Mouse (Mus musculus): Measurements from ENCODE around the gene Nkx2-1. TPM values are rescaled to one million over a fixed set of nuclear protein-coding genes. Genes with fewer than 3 reads are reported as not detected.

The Nkx2-1 gene
- polyA plus RNA-seq, 1 experiment from 2014 or later, result not detected

DNA sequence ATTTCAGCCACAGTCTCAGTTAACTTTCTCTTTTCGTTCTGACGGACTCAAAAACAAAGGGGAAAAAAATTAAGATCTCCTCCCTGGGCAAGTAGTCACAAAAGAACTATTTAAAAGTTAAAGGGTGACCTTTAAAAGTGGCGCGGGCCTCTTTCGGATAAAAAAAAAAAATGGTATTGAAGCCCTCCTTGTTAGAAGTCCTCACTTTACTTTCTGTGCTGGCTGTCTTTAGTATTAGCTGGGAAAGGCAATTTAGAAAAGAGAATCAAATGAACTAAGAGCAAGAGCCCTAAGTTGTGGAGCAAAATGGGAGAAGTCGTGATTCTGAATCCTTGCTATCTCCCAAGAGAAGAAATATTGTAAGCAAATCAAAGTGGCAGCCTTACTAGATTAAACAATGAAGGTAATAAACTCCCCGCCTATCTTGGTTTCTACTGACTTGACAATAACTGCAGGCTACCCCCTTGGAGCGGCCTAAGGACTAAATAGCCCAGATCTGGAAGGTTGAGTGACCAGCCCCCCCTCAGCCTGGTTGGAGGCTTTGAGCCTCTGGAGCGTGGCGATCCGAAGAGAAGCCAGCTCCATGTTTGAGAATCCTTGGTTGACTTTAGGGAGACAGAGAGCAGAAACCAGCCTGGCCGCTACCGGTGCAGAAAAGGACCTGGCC, 17.5 kb downstream of the Nkx2-1 start:
- H3K27ac ChIP-seq (ENCODE audit: low read depth, low read length), result no peak overlapping the region

DNA sequence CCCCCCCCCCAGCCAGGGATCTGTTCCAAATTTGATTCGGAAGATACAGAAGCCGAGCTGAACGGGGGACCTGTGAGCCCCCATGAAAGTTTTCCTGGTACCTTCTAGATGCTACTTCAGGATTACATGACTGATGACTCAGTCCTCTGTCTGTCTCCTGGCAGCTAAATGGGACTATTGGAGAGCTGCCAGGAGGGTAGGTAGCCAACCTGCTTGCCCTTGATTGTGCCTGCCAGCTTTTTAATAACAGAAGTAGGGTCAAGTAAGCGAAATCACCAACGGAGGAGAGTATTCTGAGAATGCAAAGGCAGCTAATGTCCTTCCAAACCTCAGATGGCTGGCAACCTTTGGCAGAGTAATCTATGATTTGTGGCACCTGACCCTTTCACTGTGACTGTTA, 18.5 kb downstream of the Nkx2-1 start:
- peaks cover 72% of the 10 kb centered on the region for H3K27me3 ChIP-seq (replicated peaks; ENCODE audit: control insufficient read depth, insufficient read depth, low read length)
- H3K9ac ChIP-seq (ENCODE audit: low read depth, low read length), result no peak overlapping the region
- no peaks in the 10 kb centered on the region for H3K4me1 ChIP-seq (ENCODE audit: control insufficient read depth, insufficient read depth, low read depth, low read length)
- no peak overlapping the region for H3K4me2 ChIP-seq (ENCODE audit: low read length)
- no peak overlapping the region for H3K4me3 ChIP-seq (ENCODE audit: low read length)
- no peak overlapping the region for H3K27ac ChIP-seq (ENCODE audit: low read depth, low read length)
- WGBS, result 65% methylated on average over 5 of the region's 5 CpGs
- no peaks in the 10 kb centered on the region for H3K36me3 ChIP-seq (ENCODE audit: control insufficient read depth, insufficient read depth, low read length)
- no peaks in the 10 kb centered on the region for H3K9me3 ChIP-seq (ENCODE audit: control insufficient read depth, low read length)
- ATAC-seq, result no peak

More for the DNA sequence above, 17.5 kb downstream of the Nkx2-1 start:
- Histone ChIP-seq H3K27me3 (replicated peaks; ENCODE audit: control insufficient read depth, insufficient read depth, low read length) (peaks cover 72% of the 10 kb centered on the region), H3K9ac (ENCODE audit: low read depth, low read length) (no peak overlapping the region), H3K36me3 (ENCODE audit: control insufficient read depth, insufficient read depth, low read length) (no peaks in the 10 kb centered on the region), H3K4me3 (ENCODE audit: low read length) (no peak overlapping the region), H3K4me1 (ENCODE audit: control insufficient read depth, insufficient read depth, low read depth, low read length) (no peaks in the 10 kb centered on the region), H3K9me3 (ENCODE audit: control insufficient read depth, low read length) (no peaks in the 10 kb centered on the region), H3K4me2 (ENCODE audit: low read length) (no peak overlapping the region)
- 17% methylated on average over 13 of the region's 13 CpGs for WGBS
- ATAC-seq, result no peak

DNA sequence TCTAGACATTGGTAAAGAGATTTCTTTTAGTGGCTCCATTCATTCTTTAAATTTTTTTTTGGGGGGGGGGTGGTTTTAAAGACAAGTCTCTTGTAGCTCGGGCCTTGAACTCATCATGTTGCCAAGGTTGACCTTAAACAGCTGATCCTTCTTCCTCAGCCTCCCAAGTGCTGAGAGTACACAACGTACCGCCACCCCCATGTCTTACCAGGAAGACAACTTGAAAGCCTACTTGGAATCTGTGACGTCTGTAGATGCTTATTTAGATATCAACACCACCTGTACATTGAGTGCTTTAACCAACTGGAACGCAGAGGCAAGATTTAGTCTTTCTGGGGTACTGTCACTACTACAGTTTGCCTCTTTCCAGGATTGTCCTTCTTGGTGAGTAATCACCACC, 21.9 kb downstream of the Nkx2-1 start:
- Histone ChIP-seq H3K9me3 (ENCODE audit: control insufficient read depth, low read length) (no peaks in the 10 kb centered on the region), H3K27ac (ENCODE audit: low read depth, low read length) (no peak overlapping the region), H3K9ac (ENCODE audit: low read depth, low read length) (no peak overlapping the region), H3K27me3 (replicated peaks; ENCODE audit: control insufficient read depth, insufficient read depth, low read length) (peaks cover 70% of the 10 kb centered on the region), H3K36me3 (ENCODE audit: control insufficient read depth, insufficient read depth, low read length) (no peaks in the 10 kb centered on the region), H3K4me1 (ENCODE audit: control insufficient read depth, insufficient read depth, low read depth, low read length) (no peaks in the 10 kb centered on the region), H3K4me2 (ENCODE audit: low read length) (no peak overlapping the region), H3K4me3 (ENCODE audit: low read length) (no peak overlapping the region)
- ATAC-seq, result no peak
- WGBS, result 87% methylated on average over 5 of the region's 5 CpGs

DNA sequence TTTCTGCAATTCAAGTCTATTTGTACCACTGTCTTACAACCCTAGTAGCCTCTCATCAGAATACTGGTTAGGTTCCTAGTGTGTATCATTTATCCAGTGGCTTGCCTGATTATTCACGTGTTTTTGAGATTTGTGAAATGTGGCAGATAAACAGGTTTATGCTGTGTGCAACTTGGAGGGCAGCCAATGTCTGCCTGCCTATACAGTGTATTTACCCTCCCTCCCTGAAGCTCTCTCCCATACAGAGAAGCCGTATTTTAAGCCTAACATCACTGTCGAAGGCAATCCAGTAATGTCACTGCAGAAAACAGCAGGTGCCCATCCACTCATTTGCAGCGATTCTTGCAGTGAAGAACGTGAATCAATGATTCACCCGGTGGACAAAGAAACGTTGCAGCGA, 28.3 kb downstream of the Nkx2-1 start:
- H3K4me3 ChIP-seq (ENCODE audit: low read length), result no peak overlapping the region
- no peak overlapping the region for H3K4me2 ChIP-seq (ENCODE audit: low read length)
- 37% methylated on average over 8 of the region's 8 CpGs for WGBS
- H3K9ac ChIP-seq (ENCODE audit: low read depth, low read length), result no peak overlapping the region
- H3K36me3 ChIP-seq (ENCODE audit: control insufficient read depth, insufficient read depth, low read length), result no peaks in the 10 kb centered on the region
- no peak overlapping the region for H3K27ac ChIP-seq (ENCODE audit: low read depth, low read length)
- H3K4me1 ChIP-seq (ENCODE audit: control insufficient read depth, insufficient read depth, low read depth, low read length), result no peaks in the 10 kb centered on the region
- H3K27me3 ChIP-seq (replicated peaks; ENCODE audit: control insufficient read depth, insufficient read depth, low read length), result peaks cover 51% of the 10 kb centered on the region
- H3K9me3 ChIP-seq (ENCODE audit: control insufficient read depth, low read length), result no peaks in the 10 kb centered on the region
- no peak for ATAC-seq

DNA sequence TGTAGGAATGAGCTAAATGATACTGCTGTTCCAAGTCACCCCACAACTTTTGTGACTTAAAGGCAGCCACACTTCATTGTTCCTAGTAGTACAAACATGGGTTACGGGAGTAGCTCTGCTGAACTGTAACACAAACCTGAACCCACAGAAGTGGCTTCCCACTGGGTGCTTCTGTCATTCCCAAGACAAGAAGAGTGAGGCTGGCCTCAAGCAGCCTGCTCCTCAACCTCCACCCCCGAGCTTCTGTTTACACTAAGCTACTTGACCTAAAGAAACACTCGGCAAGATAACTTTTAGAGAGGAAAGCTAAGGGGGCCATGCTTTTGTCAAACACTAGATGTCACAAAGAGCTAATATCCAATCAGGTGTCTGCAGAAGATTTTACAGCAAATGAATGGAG, 49.7 kb downstream of the Nkx2-1 start:
- Histone ChIP-seq H3K4me2 (ENCODE audit: low read length) (no peak overlapping the region), H3K27me3 (replicated peaks; ENCODE audit: control insufficient read depth, insufficient read depth, low read length) (peaks cover 24% of the 10 kb centered on the region), H3K27ac (ENCODE audit: low read depth, low read length) (no peak overlapping the region), H3K9me3 (ENCODE audit: control insufficient read depth, low read length) (no peaks in the 10 kb centered on the region), H3K4me1 (ENCODE audit: control insufficient read depth, insufficient read depth, low read depth, low read length) (no peaks in the 10 kb centered on the region), H3K4me3 (ENCODE audit: low read length) (no peak overlapping the region), H3K36me3 (ENCODE audit: control insufficient read depth, insufficient read depth, low read length) (no peaks in the 10 kb centered on the region), H3K9ac (ENCODE audit: low read depth, low read length) (no peak overlapping the region)
- WGBS, result 43% methylated on average over 3 of the region's 3 CpGs
- ATAC-seq, result no peak

DNA sequence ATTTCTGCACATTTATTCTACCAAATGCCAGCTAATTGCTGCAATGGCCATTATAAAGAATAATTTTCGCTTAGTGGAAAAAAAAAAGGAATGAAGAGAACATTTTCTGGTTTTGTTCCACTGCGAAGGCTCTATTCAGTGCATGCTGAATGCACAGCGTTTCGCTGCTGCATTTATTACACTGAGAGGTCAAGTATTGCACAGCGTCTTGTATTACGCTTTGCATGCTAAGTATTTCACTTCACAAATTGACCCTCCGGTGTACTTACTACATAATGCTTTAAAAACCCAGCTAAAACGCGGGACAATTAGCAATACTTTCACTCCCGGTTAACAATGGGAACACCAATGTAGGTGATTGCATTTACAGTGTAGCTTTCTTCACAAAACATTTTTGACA, 54.1 kb downstream of the Nkx2-1 start:
- 65% methylated on average over 10 of the region's 10 CpGs for WGBS
- peaks cover 36% of the 10 kb centered on the region for H3K27me3 ChIP-seq (replicated peaks; ENCODE audit: control insufficient read depth, insufficient read depth, low read length)

More for the DNA sequence above, 54.1 kb downstream of the Nkx2-1 start:
- Histone ChIP-seq H3K4me3 (ENCODE audit: low read length) (no peak overlapping the region), H3K9me3 (ENCODE audit: control insufficient read depth, low read length) (no peaks in the 10 kb centered on the region), H3K36me3 (ENCODE audit: control insufficient read depth, insufficient read depth, low read length) (no peaks in the 10 kb centered on the region), H3K4me2 (ENCODE audit: low read length) (no peak overlapping the region), H3K4me1 (ENCODE audit: control insufficient read depth, insufficient read depth, low read depth, low read length) (no peaks in the 10 kb centered on the region), H3K9ac (ENCODE audit: low read depth, low read length) (no peak overlapping the region), H3K27ac (ENCODE audit: low read depth, low read length) (no peak overlapping the region)
- ATAC-seq, result no peak

Other genes starting within 250 kb of the Nkx2-1 start
- 34.9 and 38.1 TPM in 2 replicates for gene Mbip, start 191.0 kb downstream of the Nkx2-1 start, polyA plus RNA-seq (2015; fragmentation: Nextera tagmentation; extraction: Ambion mirVana)
- gene Nkx2-9, start 76.4 kb upstream of the Nkx2-1 start, polyA plus RNA-seq (2015; fragmentation: Nextera tagmentation; extraction: Ambion mirVana), result not detected in 2 replicates
- gene Pax9, start 154.9 kb upstream of the Nkx2-1 start, polyA plus RNA-seq (2015; fragmentation: Nextera tagmentation; extraction: Ambion mirVana), result 0.04 TPM in 1 of 2 replicates, not detected in the other

Data from hindbrain, embryonic 16.5 days (tissue).